Mouse (Mus musculus) myocyte (in vitro differentiated cells): ENCODE measurements around the gene Kdm4b. TPM values are rescaled to one million over a fixed set of nuclear protein-coding genes. Genes with fewer than 3 reads are reported as not detected.

ENCODE experiments used
- H3K27me3 ChIP-seq: one replicate; pipeline ENCODE4 v1.6.1; 2011; ENCODE audit not compliant: control insufficient read depth, insufficient read depth, insufficient read length
- H3K36me3 ChIP-seq: one replicate; pipeline ENCODE4 v1.6.1; 2011; ENCODE audit not compliant: control insufficient read depth, insufficient read depth
- H3K4me2 ChIP-seq: one replicate; pipeline ENCODE4 v1.6.1; 2011; ENCODE audit warnings: low read depth, control low read depth
- H3K4me3 ChIP-seq: one replicate; pipeline ENCODE4 v1.5.1; 2011; ENCODE audit warnings: mild to moderate bottlenecking, control low read depth, moderate library complexity
- H3K79me2 ChIP-seq: one replicate; pipeline ENCODE4 v1.6.1; 2011; ENCODE audit not compliant: control insufficient read depth, insufficient read depth
- H3ac ChIP-seq: one replicate; pipeline ENCODE4 v1.6.1; 2011; ENCODE audit not compliant: control insufficient read depth, insufficient read length
- CEBPB ChIP-seq: IDR thresholded peaks from 2 replicates; pipeline ENCODE4 v1.6.1; 2011; ENCODE audit warnings: mild to moderate bottlenecking, moderate library complexity; ENCODE audit not compliant: poor library complexity, insufficient read depth, severe bottlenecking
- E2F4 ChIP-seq: IDR thresholded peaks from one replicate; pipeline ENCODE4 v1.6.1; 2011; ENCODE audit warnings: mild to moderate bottlenecking, control low read depth, moderate library complexity; ENCODE audit not compliant: insufficient read depth
- MAX ChIP-seq: IDR thresholded peaks from one replicate; pipeline ENCODE4 v1.6.1; 2011; ENCODE audit warnings: low read depth, mild to moderate bottlenecking, control low read depth
- MYOD1 ChIP-seq, 3 experiments: IDR thresholded peaks; one replicate each; pipeline ENCODE4 v1.6.1; 2011; ENCODE audit warnings: control low read depth in 2 of 3, low read depth in 2 of 3, mild to moderate bottlenecking in 2 of 3, moderate library complexity in 1 of 3; ENCODE audit not compliant: insufficient read length in 2 of 3, control insufficient read depth in 1 of 3
- MYOG ChIP-seq, 3 experiments: IDR thresholded peaks; one replicate each; pipeline ENCODE4 v1.6.1; 2011; ENCODE audit warnings: control low read depth in 2 of 3, low read depth in 2 of 3, mild to moderate bottlenecking in 2 of 3; ENCODE audit not compliant: insufficient read length in 2 of 3, control insufficient read depth in 1 of 3, insufficient read depth in 1 of 3
- POLR2A ChIP-seq: IDR thresholded peaks from one replicate; pipeline ENCODE4 v1.6.1; 2011; ENCODE audit warnings: low read depth, mild to moderate bottlenecking, control low read depth, moderate library complexity; ENCODE audit not compliant: insufficient read length
- POLR2AphosphoS2 ChIP-seq: IDR thresholded peaks from one replicate; pipeline ENCODE4 v1.6.1; 2011; ENCODE audit warnings: low read depth, control low read depth; ENCODE audit not compliant: insufficient read length
- REST ChIP-seq: IDR thresholded peaks from one replicate; pipeline ENCODE4 v1.6.1; 2011; ENCODE audit warnings: mild to moderate bottlenecking, control low read depth, moderate library complexity; ENCODE audit not compliant: insufficient read depth, insufficient read length
- SRF ChIP-seq: IDR thresholded peaks from one replicate; pipeline ENCODE4 v1.6.1; 2011; ENCODE audit warnings: low read depth; ENCODE audit not compliant: control insufficient read depth, insufficient read length
- TCF12 ChIP-seq: IDR thresholded peaks from one replicate; pipeline ENCODE4 v1.6.1; 2011; ENCODE audit warnings: mild to moderate bottlenecking, control low read depth; ENCODE audit not compliant: poor library complexity, insufficient read depth, severe bottlenecking
- TCF3 ChIP-seq: IDR thresholded peaks from one replicate; pipeline ENCODE4 v1.6.1; 2011; ENCODE audit warnings: low read depth, control low read depth; ENCODE audit not compliant: insufficient read length
- USF1 ChIP-seq: IDR thresholded peaks from one replicate; pipeline ENCODE4 v1.6.1; 2011; ENCODE audit warnings: low read depth, mild to moderate bottlenecking, control low read depth, moderate library complexity
- polyA plus RNA-seq: library from polyadenylated mRNA; unstranded; fragments of >200 nt; fragmentation: generic; extraction: Trizol; gene quantifications from one replicate; pipeline ENCODE4 v1.2.1, GENCODE M21; 2012; ENCODE audit warnings: missing spikeins

Kdm4b gene
- polyA plus RNA-seq, 1 experiment, result 31.3 TPM

- Histone ChIP-seq H3K27me3 (no peaks in the 10 kb centered on the region), H3K4me3 (no peak overlapping the region), H3K79me2 (peaks cover 27% of the 10 kb centered on the region), H3K4me2 (no peak overlapping the region), H3ac (no peak overlapping the region), H3K36me3 (no peaks in the 10 kb centered on the region)
- no peak for TF ChIP-seq E2F4
Observed at GRCm38 (mm10) chr17:56343466-56343865, 17.6 kb downstream of the Kdm4b start.

GRCm38 (mm10) chr17:56345364-56345763, 19.5 kb downstream of the Kdm4b start:
- H3K36me3 ChIP-seq, result no peaks in the 10 kb centered on the region
- no peak overlapping the region for H3K4me3 ChIP-seq
- no peak overlapping the region for H3K4me2 ChIP-seq

GRCm38 (mm10) chr17:56348128-56348527, 22.3 kb downstream of the Kdm4b start:
- TF ChIP-seq SRF (no peak), USF1 (no peak), TCF12 (no peak), MAX (no peak)
- Histone ChIP-seq H3ac (no peak overlapping the region), H3K4me2 (no peak overlapping the region), H3K36me3 (no peaks in the 10 kb centered on the region), H3K79me2 (no peaks in the 10 kb centered on the region), H3K27me3 (no peaks in the 10 kb centered on the region), H3K4me3 (no peak overlapping the region)

More at GRCm38 (mm10) chr17:56345364-56345763, 19.5 kb downstream of the Kdm4b start:
- Histone ChIP-seq H3ac (no peak overlapping the region), H3K27me3 (no peaks in the 10 kb centered on the region), H3K79me2 (peaks cover 8% of the 10 kb centered on the region)
- TF ChIP-seq SRF (no peak), MYOG (IDR thresholded peaks at IDR 0.05; ENCODE audit: control insufficient read depth in 1 of 3, insufficient read depth in 1 of 3, insufficient read length in 2 of 3, low read depth in 2 of 3) (peak in 2 of 3 experiments; percentile 47 to 58), MYOD1 (IDR thresholded peaks at IDR 0.05; ENCODE audit: control insufficient read depth in 1 of 3, insufficient read length in 2 of 3, low read depth in 2 of 3) (peak; percentile 83 to 92 (median 92))

GRCm38 (mm10) chr17:56348586-56348985, 22.7 kb downstream of the Kdm4b start:
- Histone ChIP-seq H3K79me2 (no peaks in the 10 kb centered on the region), H3ac (no peak overlapping the region), H3K4me2 (no peak overlapping the region), H3K27me3 (no peaks in the 10 kb centered on the region), H3K4me3 (no peak overlapping the region), H3K36me3 (no peaks in the 10 kb centered on the region)
- no peak for TF ChIP-seq CEBPB
- TF ChIP-seq MAX, result no peak
- no peak for TF ChIP-seq POLR2AphosphoS2
- TF ChIP-seq E2F4, result no peak
- TF ChIP-seq POLR2A, result no peak

- H3K4me2 ChIP-seq, result no peak overlapping the region
- H3K79me2 ChIP-seq, result no peaks in the 10 kb centered on the region
- TF ChIP-seq MYOG (IDR thresholded peaks at IDR 0.05; ENCODE audit: control insufficient read depth in 1 of 3, insufficient read depth in 1 of 3, insufficient read length in 2 of 3, low read depth in 2 of 3) (no peak), USF1 (no peak), MAX (no peak), TCF12 (no peak), SRF (peak; percentile 61), REST (no peak)
- peaks cover 2% of the 10 kb centered on the region for H3K36me3 ChIP-seq
- H3K27me3 ChIP-seq, result no peaks in the 10 kb centered on the region
- H3ac ChIP-seq, result no peak overlapping the region
- H3K4me3 ChIP-seq, result no peak overlapping the region
Observed at GRCm38 (mm10) chr17:56350694-56351093, 24.8 kb downstream of the Kdm4b start.

GRCm38 (mm10) chr17:56356921-56357885, 31.3 kb downstream of the Kdm4b start:
- Histone ChIP-seq H3ac (no peak overlapping the region), H3K4me3 (no peak overlapping the region), H3K79me2 (no peaks in the 10 kb centered on the region), H3K27me3 (no peaks in the 10 kb centered on the region), H3K4me2 (no peak overlapping the region), H3K36me3 (peaks cover 14% of the 10 kb centered on the region)
- TF ChIP-seq USF1 (peak; percentile 76), MYOD1 (IDR thresholded peaks at IDR 0.05; ENCODE audit: control insufficient read depth in 1 of 3, insufficient read length in 2 of 3, low read depth in 2 of 3) (peak in 2 of 3 experiments; percentile 94 to 98), TCF3 (peak; percentile 47), POLR2AphosphoS2 (no peak), CEBPB (no peak), MYOG (IDR thresholded peaks at IDR 0.05; ENCODE audit: control insufficient read depth in 1 of 3, insufficient read depth in 1 of 3, insufficient read length in 2 of 3, low read depth in 2 of 3) (peak; percentile 72 to 85 (median 76))
